Mouse (Mus musculus): Measurements from ENCODE around the gene Icosl.

DNA sequence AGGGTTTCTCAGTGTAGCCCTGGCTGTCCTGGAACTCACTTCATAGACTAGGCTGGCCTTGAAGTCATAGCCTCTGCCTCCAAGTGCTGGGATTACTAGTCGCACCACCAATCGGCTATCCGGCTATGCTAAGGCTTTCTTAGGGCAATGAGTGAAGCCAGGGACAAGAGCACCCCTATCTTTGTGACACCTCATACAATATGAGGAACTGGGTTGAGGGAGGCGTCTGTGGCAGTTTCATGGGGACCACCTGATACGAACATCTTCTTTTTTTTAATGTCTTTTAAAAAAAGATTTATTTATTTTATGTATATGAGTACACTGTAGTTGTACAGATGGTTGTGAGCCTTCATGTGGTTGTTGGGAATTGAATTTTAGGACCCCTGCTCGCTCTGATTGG is 16.6 kb downstream of the Icosl start:
- TF ChIP-seq CTCF (conservative IDR thresholded peaks at IDR 0.05; ENCODE audit: low read length) (no peak), POU5F1 (IDR thresholded peaks at IDR 0.05; ENCODE audit: borderline replicate concordance, low read length) (no peak), NANOG (IDR thresholded peaks at IDR 0.05; ENCODE audit: borderline replicate concordance, low read length) (no peak)
